Mouse (Mus musculus) forebrain, embryonic 12.5 days (tissue): ENCODE measurements around the gene Sox1. TPM values are rescaled to one million over a fixed set of nuclear protein-coding genes. Genes with fewer than 3 reads are reported as not detected.

Source experiments
- ATAC-seq: fragments of 200-750 bp; cut with Nextera tagmentation; 2 replicates; pipeline ENCODE4 v1.8.0; 2017; ENCODE audit warnings: moderate TSS enrichment; ENCODE audit not compliant: low FRiP score
- H3K27ac ChIP-seq: fragments of 300-500 bp; sonication (generic); 2 replicates; pipeline ENCODE4 v1.5.1; 2016; ENCODE audit warnings: mild to moderate bottlenecking
- H3K27me3 ChIP-seq: fragments of 300-500 bp; sonication (generic); 2 replicates; pipeline ENCODE4 v1.6.1; 2016; ENCODE audit warnings: mild to moderate bottlenecking
- H3K36me3 ChIP-seq: fragments of 300-500 bp; sonication (generic); replicated peaks from 2 replicates; pipeline ENCODE4 v1.6.1; 2016; ENCODE audit warnings: mild to moderate bottlenecking
- H3K4me1 ChIP-seq: fragments of 300-500 bp; sonication (generic); 2 replicates; pipeline ENCODE4 v1.6.1; 2016
- H3K4me2 ChIP-seq: fragments of 300-500 bp; sonication (generic); 2 replicates; pipeline ENCODE4 v1.6.1; 2016; ENCODE audit warnings: mild to moderate bottlenecking, moderate library complexity
- H3K4me3 ChIP-seq: fragments of 300-500 bp; sonication (generic); replicated peaks from 2 replicates; pipeline ENCODE4 v1.5.1; 2016; ENCODE audit warnings: mild to moderate bottlenecking
- H3K9ac ChIP-seq: fragments of 300-500 bp; sonication (generic); 2 replicates; pipeline ENCODE4 v1.6.1; 2016; ENCODE audit warnings: mild to moderate bottlenecking
- H3K9me3 ChIP-seq: fragments of 300-500 bp; sonication (generic); 2 replicates; pipeline ENCODE4 v1.6.1; 2016
- WGBS: fragments of 180-500 bp; shearing (Covaris S2); methylation state at CpG from one replicate; pipeline ENCODE4 v1.1.7; 2016; 5-methylcytosine and 5-hydroxymethylcytosine counted together
- polyA plus RNA-seq: library from polyadenylated mRNA; unstranded; fragments of >200 nt; fragmentation: Nextera tagmentation; extraction: Ambion mirVana; gene quantifications from 2 replicates; pipeline ENCODE4 v1.2.1, GENCODE M21; 2016

Sox1 gene
- polyA plus RNA-seq, 1 experiment from 2014 or later = 9.6 TPM

DNA sequence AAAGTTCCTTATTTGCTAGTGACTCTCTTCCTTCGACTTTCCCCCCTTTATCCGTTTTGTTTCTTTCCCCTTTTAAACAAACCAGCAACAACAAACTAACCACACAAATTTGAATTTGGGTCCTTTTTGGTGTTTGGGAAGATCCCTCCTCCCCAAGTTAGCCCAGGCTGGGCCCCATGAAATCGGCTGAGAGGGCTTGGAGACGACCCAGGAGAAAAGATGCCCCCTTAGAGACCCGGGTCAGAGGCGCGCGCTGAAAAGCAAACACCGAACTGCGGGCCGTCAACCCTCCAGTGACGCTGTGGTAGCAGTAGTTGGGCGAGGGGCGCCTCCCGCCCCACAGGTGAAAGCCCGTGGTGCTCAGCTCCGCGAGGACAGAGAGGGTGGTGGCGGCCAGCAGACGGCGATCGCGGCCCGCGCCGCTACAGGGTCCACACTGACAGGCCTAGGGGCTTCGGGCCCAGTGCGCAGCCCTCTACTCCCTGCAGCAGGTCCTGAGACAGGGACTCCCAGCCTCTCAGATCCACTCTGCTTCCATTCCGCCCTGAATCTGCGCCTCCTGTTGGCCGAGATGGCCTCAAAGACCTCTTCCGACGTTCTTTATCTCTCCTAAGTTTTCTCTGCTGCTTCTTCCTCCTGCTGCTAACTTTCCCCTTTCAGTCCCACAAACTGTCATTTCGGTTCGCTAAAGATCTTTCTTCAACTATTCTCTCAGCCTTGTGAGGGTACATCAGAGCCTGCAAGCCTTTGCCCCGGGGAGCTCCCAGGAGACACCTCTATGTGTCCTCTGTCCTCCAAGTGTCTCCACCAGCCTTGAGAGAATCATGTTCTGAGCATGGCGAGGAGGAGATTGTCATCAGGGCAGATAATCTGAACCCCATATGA lies 3.5 kb upstream of the Sox1 start:
- Histone ChIP-seq H3K9me3 (no peaks in the 10 kb centered on the region), H3K4me2 (peak overlapping the region; percentile 83), H3K36me3 (no peaks in the 10 kb centered on the region), H3K9ac (peak overlapping the region; percentile 66), H3K4me1 (peaks cover 66% of the 10 kb centered on the region), H3K4me3 (peak overlapping the region; percentile 60), H3K27ac (peak overlapping the region; percentile 69), H3K27me3 (peaks cover 73% of the 10 kb centered on the region)
- WGBS = 3% methylated on average over 37 of the region's 37 CpGs
- ATAC-seq = peak; percentile 56

DNA sequence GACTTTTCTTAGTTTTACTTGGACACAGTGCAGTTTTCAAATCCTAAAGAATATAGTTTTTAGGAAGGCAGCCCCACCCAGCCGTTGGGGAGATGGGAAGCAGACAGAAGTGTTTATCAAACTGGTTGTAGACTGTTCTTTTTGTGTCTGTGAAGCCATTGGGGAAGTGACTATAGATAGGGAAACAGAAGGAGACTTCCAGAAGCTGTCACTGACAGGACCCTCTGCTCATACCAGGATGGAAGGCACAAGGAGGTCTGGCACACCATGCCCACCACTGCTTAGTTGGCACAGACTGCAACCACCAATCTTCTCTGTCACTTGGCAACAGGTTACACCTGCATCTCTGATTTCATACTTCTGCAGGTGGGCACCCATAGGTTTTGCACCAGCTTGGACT lies 2.3 kb upstream of the Sox1 start:
- Histone ChIP-seq H3K27ac (peak overlapping the region; percentile 2; the same call in 1 of the 2 replicates), H3K4me2 (peak overlapping the region; percentile 83), H3K27me3 (peaks cover 69% of the 10 kb centered on the region), H3K9me3 (no peaks in the 10 kb centered on the region), H3K36me3 (no peaks in the 10 kb centered on the region; the same call in 1 of the 2 replicates), H3K9ac (no peak overlapping the region), H3K4me1 (peaks cover 67% of the 10 kb centered on the region), H3K4me3 (no peak overlapping the region)
- WGBS = 33% methylated on average over 1 of the region's 1 CpGs
- no peak for ATAC-seq

DNA sequence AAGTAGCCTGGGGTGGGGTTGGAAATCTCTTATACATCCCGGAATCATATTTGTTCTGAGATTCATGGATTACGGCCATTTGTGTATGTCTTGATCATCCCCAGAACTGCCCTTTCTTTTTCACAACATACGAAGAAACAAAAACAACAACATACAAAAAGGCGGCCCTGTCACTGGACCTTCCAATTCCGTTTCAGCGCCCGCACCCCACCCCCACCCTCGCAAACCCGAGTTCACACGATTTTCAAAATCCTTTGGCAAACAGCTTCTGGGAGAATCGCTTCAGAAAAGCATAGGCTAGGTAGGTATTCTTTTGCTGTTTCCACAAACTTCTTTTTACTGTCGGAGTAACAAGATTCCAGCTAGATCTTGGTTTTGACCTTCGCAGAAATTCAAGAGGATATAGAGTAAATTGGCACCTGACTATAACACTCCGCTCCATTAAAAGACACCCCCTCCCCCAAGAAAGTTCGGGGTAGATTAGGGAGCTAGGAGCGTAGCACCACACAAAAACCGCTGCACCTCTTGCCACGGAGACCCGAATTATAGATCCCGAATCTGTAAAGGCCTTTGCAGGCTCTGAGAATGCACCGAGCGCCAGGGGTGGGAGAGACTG lies 602 bp upstream of the Sox1 start:
- peaks cover 53% of the 10 kb centered on the region for H3K4me1 ChIP-seq
- no peaks in the 10 kb centered on the region; the same call in 1 of the 2 replicates for H3K36me3 ChIP-seq
- under 1% methylated on average over 22 of the region's 22 CpGs for WGBS
- H3K9me3 ChIP-seq = no peaks in the 10 kb centered on the region
- no peak for ATAC-seq
- peak overlapping the region; percentile 63 for H3K9ac ChIP-seq
- peak overlapping the region; percentile 89 for H3K4me3 ChIP-seq
- H3K4me2 ChIP-seq = peak overlapping the region; percentile 82
- peak overlapping the region; percentile 99 for H3K27ac ChIP-seq
- peaks cover 54% of the 10 kb centered on the region for H3K27me3 ChIP-seq

DNA sequence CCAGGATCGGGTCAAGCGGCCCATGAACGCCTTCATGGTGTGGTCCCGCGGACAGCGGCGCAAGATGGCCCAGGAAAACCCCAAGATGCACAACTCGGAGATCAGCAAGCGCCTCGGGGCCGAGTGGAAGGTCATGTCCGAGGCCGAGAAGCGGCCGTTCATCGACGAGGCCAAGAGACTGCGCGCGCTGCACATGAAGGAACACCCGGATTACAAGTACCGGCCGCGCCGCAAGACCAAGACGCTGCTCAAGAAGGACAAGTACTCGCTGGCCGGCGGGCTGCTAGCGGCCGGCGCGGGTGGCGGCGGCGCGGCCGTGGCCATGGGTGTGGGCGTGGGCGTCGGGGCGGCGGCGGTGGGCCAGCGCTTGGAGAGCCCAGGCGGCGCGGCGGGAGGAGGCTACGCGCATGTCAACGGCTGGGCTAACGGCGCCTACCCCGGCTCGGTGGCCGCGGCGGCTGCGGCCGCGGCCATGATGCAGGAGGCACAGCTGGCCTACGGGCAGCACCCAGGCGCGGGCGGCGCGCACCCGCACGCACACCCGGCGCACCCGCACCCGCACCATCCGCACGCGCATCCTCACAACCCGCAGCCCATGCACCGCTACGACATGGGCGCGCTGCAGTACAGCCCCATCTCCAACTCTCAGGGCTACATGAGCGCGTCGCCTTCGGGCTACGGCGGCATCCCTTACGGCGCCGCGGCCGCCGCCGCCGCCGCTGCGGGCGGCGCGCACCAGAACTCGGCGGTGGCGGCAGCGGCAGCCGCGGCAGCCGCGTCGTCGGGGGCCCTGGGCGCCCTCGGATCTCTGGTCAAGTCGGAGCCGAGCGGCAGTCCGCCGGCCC lies 1.6 kb downstream of the Sox1 start:
- Histone ChIP-seq H3K27ac (peak overlapping the region; percentile 99), H3K4me3 (peak overlapping the region; percentile 89), H3K36me3 (no peaks in the 10 kb centered on the region; the same call in 1 of the 2 replicates), H3K9ac (peak overlapping the region; percentile 98), H3K9me3 (no peaks in the 10 kb centered on the region), H3K4me2 (peak overlapping the region; percentile 82), H3K27me3 (peaks cover 46% of the 10 kb centered on the region), H3K4me1 (peaks cover 57% of the 10 kb centered on the region)
- under 1% methylated on average over 55 of the region's 118 CpGs for WGBS
- no peak for ATAC-seq

DNA sequence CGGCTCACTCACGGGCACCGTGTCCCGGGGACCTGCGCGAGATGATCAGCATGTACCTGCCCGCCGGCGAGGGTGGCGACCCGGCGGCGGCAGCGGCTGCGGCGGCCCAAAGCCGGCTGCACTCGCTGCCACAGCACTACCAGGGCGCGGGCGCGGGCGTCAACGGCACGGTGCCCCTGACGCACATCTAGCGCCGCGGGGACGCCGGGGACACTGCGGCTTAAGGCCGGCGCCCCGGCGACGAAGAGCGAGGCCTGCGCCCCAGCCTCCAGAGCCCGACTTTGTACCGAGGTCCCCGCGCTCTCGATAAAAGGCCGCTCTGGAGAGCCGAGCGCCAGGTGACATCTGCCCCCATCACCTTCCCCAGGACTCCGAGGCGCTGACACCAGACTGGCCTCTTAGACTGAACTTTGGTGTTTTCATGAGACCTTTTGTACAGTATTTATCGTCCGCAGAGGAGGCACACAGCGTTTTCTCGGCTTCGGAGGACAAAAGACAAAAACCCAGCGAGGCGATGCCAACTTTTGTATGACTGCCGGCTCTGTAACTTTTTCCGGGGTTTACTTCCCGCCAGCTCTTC lies 2.3 kb downstream of the Sox1 start:
- no peaks in the 10 kb centered on the region; the same call in 1 of the 2 replicates for H3K36me3 ChIP-seq
- peak overlapping the region; percentile 99 for H3K27ac ChIP-seq
- H3K9ac ChIP-seq = peak overlapping the region; percentile 98
- H3K4me2 ChIP-seq = peak overlapping the region; percentile 82
- no peak for ATAC-seq
- peaks cover 39% of the 10 kb centered on the region for H3K27me3 ChIP-seq
- peaks cover 57% of the 10 kb centered on the region for H3K4me1 ChIP-seq
- under 1% methylated on average over 59 of the region's 59 CpGs for WGBS
- peak overlapping the region; percentile 89 for H3K4me3 ChIP-seq
- no peaks in the 10 kb centered on the region for H3K9me3 ChIP-seq

DNA sequence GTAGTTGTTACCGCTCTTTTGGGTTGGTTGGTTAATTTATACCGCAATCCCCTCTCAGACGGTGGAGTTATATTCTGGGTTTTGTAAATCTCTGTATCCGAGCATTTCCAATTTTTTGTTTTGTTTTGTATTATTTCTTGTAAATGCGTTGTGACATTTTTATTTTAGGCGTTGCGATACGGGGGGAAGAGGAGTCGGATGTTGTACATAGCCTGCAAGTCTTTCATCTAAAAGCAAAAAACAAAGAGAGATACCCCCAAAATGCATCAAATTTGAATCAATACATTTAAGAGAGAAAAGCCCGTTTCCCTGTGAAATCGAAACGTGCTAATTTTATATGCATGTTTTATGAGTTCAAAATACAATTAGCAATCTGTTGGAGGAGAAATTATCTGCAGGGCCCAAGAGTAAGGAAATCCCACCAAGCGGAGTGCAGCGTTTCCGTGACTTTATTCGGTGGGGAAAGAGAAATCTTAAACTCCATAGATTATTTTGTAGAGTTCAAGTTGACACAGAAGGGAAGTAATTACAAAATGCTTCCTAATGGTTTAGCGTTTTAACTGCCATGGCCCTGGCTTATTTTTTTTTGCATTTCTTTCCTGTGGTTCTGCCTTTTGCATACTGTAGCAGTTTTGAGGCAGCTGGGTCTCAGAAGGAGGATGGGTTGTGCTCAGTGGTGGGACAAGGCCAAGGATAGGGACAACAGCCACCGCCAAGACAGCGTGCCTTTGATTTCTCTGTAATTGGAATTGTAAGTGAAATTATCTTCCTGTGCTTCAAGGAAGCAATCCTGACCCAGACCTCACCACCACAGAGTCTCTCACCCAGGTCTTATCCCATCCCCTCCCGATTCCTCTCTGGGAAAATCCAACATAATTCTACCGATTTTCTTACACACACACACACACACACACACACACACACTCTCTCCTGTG lies 3.2 kb downstream of the Sox1 start:
- peak overlapping the region; percentile 82 for H3K4me2 ChIP-seq
- H3K9me3 ChIP-seq = no peaks in the 10 kb centered on the region
- H3K9ac ChIP-seq = peak overlapping the region; percentile 98
- no peaks in the 10 kb centered on the region; the same call in 1 of the 2 replicates for H3K36me3 ChIP-seq
- peaks cover 59% of the 10 kb centered on the region for H3K4me1 ChIP-seq
- peaks cover 34% of the 10 kb centered on the region for H3K27me3 ChIP-seq
- peak overlapping the region; percentile 99 for H3K27ac ChIP-seq
- H3K4me3 ChIP-seq = peak overlapping the region; percentile 89
- ATAC-seq = no peak
- 1% methylated on average over 21 of the region's 21 CpGs for WGBS

DNA sequence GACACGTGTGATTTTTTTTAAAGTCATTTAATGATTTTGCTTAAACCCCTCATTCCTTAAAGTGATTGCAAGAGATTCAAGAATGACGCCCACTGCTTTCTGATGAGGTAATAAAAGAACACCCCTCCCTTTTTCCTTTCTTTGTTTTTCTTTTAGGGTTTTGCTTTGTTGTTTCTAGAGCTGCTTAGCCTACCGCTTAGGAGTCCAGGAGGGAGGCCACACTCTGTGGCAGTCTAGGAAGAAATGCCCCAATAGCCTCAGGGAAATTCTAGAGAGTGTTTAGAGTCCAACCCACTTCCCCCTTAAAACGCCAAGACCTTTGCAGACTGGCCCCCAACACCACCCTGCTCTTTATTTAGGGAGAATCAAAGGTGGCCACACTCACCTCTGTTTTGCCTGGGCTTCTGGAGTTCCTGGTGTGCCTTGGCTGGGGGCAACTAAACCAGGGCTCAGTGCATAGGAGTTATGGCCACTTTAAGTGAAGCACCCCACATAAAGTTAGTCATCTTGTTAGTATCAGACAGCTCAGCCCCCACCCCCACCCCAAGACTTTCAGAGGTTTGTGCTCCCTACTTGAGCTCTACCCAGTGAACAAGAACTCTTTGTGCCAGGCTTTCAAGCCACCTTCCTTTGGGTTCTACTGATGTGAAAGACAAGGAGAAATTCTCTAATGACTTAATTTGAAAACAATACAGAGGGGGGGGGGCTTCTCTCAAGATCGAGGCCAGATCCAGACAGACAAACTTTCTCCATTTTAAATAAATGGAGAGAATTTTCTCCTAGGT lies 4.5 kb downstream of the Sox1 start:
- Histone ChIP-seq H3K9me3 (no peaks in the 10 kb centered on the region), H3K27me3 (peaks cover 45% of the 10 kb centered on the region), H3K4me3 (peak overlapping the region; percentile 89), H3K27ac (peak overlapping the region; percentile 97), H3K4me2 (peak overlapping the region; percentile 82), H3K9ac (peak overlapping the region; percentile 86), H3K4me1 (peaks cover 61% of the 10 kb centered on the region), H3K36me3 (no peaks in the 10 kb centered on the region; the same call in 1 of the 2 replicates)
- no peak for ATAC-seq
- 1% methylated on average over 5 of the region's 5 CpGs for WGBS

DNA sequence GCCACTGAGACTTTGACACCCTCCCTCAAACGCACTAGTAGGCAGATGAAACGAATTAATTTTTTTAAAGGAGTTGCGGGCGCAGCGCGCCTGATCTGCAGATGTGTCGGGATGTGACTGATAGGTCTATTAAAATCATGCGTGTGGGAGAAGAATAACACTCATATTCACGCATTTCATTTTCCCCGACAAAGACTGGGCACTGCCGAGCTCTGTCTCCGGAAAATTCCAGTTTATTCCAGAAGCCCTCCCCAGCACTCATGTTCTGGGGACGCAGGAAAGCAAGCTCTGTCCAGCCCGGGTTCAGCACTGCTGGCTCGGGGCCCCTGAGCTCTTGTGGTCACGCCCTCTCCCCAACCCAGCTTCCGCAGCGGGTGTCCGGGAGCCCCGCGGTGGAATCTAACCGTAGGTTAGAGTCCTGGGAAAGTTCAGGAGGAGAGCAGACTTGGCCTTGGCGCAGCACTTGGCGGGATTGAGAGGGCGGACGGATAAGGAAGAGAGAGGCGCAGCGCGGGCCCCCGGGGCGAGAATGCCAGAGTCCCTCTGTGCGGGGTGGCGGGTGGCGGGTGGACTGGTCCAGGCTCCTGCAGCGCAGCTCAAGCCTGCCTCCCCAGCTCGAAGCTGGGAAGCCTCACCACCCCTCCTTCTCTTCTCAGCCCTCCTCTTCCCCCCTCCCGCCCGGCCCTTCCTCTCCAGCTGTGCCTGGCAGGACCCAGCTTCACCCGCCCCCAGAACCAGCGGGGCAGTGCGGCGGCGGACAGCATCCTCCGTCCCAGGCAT lies 5.7 kb downstream of the Sox1 start:
- Histone ChIP-seq H3K4me2 (peak overlapping the region; percentile 82), H3K27ac (peak overlapping the region; percentile 97), H3K27me3 (peaks cover 40% of the 10 kb centered on the region), H3K4me3 (peak overlapping the region; percentile 89), H3K9me3 (no peaks in the 10 kb centered on the region), H3K4me1 (peaks cover 57% of the 10 kb centered on the region), H3K36me3 (no peaks in the 10 kb centered on the region; the same call in 1 of the 2 replicates), H3K9ac (peak overlapping the region; percentile 86)
- under 1% methylated on average over 38 of the region's 44 CpGs for WGBS
- peak; percentile 63 for ATAC-seq

DNA sequence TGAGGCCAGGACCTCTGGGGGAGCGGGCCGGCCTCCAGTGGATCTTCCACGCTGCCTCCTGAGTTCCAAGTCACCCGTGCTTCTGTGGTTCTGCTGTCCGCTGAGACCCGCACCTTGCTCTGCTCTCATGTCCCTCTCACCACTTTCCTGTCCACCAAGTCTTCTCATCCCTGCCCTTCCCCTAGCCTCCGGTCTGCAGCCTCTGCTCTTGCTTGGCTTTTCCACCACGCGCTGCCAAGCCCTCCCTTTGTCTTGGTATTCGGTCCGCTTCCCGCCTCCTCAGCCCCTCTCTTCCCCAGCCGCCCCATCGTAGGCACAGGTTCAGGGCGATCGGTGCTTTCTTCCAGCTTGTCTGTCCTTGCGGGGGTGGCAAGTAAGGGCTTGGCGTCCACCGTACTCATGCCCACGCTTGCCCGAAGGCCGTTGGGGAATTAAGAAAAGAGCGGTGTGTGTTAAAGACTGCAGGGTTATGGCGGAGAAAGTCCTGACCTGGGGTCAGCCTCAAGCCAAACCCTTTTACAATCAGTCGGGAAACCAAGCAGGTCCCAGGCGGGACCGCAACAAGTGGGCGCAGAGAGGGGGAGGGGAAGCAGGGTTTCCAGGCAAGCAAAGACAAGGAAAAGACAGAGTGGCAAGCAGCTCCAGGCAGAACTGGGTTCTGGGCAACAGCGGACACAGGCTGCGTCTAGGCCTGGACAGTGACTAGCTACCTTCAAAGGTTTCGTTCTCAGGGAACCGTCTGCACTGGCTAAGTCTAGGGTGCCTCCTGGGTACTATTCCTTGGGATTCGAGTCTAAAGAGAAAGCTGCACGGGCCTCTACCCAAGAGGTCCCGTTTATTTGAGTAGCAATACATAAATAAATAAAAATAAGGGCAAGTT lies 6.5 kb downstream of the Sox1 start:
- Histone ChIP-seq H3K4me3 (peak overlapping the region; percentile 89), H3K27ac (peak overlapping the region; percentile 97), H3K9ac (peak overlapping the region; percentile 86), H3K4me1 (peaks cover 63% of the 10 kb centered on the region), H3K9me3 (no peaks in the 10 kb centered on the region), H3K27me3 (peaks cover 40% of the 10 kb centered on the region), H3K36me3 (no peaks in the 10 kb centered on the region; the same call in 1 of the 2 replicates), H3K4me2 (peak overlapping the region; percentile 82)
- under 1% methylated on average over 35 of the region's 35 CpGs for WGBS
- peak; percentile 21 for ATAC-seq
